ENCODE assay signal across 8 mouse cellular contexts in the genomic region with DNA sequence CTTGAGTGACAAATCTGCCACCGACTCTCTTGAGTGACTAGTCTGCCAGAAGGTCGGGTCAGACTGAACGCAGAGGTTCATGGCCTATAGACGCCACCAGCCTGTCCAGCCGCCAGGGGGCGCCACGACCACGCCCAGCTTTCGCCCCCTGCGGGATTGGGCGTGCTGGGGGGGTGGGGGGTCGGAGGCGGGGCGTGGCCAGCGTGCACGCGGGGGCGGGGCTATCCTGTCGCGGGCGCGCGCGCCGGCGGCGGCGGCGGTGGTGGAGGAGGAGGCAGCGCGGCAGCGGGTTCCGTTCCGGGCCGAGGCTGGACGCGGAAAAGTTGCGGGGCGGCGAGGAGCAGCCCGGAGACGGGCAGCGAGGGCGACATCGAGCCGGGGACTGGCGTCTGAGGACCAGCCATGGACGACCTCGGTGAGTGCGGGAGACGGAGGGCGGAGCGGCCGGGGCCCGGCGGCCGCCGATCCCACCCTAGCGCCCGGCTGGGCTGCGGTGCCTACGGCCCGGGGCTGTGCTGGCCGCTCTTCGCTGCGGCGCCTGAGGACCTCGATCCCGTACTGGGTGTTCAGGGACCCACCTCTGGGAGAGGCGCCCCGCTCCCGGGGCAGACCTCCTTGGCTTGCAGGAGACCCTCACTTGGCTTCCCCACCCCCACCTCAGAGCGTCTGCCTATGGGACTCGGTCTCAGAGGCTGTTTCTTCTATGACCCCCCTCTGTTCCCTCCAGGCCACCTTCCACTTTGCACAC. TPM values are rescaled to one million over a fixed set of nuclear protein-coding genes. Genes with fewer than 3 reads are reported as not detected.
DNase-seq lines count a peak whose midpoint lies in the region; ATAC-seq and TF ChIP-seq lines count a peak whose summit lies in the region.

TSS of gene Pxn (plus strand) at position 223 of the 748 bp plus-strand sequence.

- no peaks in the 10 kb centered on the region for H3K9me3 ChIP-seq in E14TG2a.4 (ENCODE audit: low read length)
- H3K9me3 ChIP-seq in forebrain, embryonic 14.5 days (replicated peaks; ENCODE audit: control insufficient read depth, low read length), result no peaks in the 10 kb centered on the region
- no peaks in the 10 kb centered on the region for H3K9me3 ChIP-seq in liver, embryonic 15.5 days (replicated peaks)
- H3K9me3 ChIP-seq in neural tube, embryonic 11.5 days (ENCODE audit: control insufficient read depth, low read length), result no peaks in the 10 kb centered on the region
- H3K9me3 ChIP-seq in stomach, embryonic 16.5 days (replicated peaks; ENCODE audit: control insufficient read depth, low read length), result no peaks in the 10 kb centered on the region

- peaks cover 16% of the 10 kb centered on the region for H3K27me3 ChIP-seq in E14TG2a.4 (ENCODE audit: insufficient read depth, low read length)
- no peaks in the 10 kb centered on the region for H3K27me3 ChIP-seq in forebrain, embryonic 14.5 days (replicated peaks; ENCODE audit: control insufficient read depth, insufficient read depth, low read length)
- H3K27me3 ChIP-seq in liver, embryonic 15.5 days, result peaks cover 14% of the 10 kb centered on the region
- H3K27me3 ChIP-seq in neural tube, embryonic 11.5 days (ENCODE audit: control insufficient read depth, insufficient read depth, low read length), result no peaks in the 10 kb centered on the region
- H3K27me3 ChIP-seq in stomach, embryonic 16.5 days (ENCODE audit: control insufficient read depth, insufficient read depth, low read length), result no peaks in the 10 kb centered on the region

- H3K4me3 ChIP-seq in E14TG2a.4 (replicated peaks; ENCODE audit: low read length), result peak within 1 kb of the TSS; percentile 90
- H3K4me3 ChIP-seq in forebrain, embryonic 14.5 days (ENCODE audit: low read depth, low read length), result peak within 1 kb of the TSS; percentile 89
- H3K4me3 ChIP-seq in liver, embryonic 15.5 days (replicated peaks), result peak within 1 kb of the TSS; percentile 80
- peak within 1 kb of the TSS; percentile 88 for H3K4me3 ChIP-seq in neural tube, embryonic 11.5 days (ENCODE audit: low read depth, low read length)
- peak within 1 kb of the TSS; percentile 93 for H3K4me3 ChIP-seq in stomach, embryonic 16.5 days (replicated peaks; ENCODE audit: low read length)

- peak; percentile 57 for TF ChIP-seq CTCF in E14TG2a.4 (conservative IDR thresholded peaks at IDR 0.05; ENCODE audit: low read length)

- intact Hi-C loops in heart, postnatal 10 days (cut with DNase I), result loop anchor here (1.0 kb wide), 2 partner anchors 32 to 50 kb away; no protein-coding TSS in a partner anchor

- H3K4me1 ChIP-seq in E14TG2a.4 (replicated peaks; ENCODE audit: low read depth, low read length), result peaks cover 56% of the 10 kb centered on the region
- peaks cover 29% of the 10 kb centered on the region for H3K4me1 ChIP-seq in forebrain, embryonic 14.5 days (ENCODE audit: control insufficient read depth, insufficient read depth, low read length)
- H3K4me1 ChIP-seq in liver, embryonic 15.5 days (replicated peaks), result peaks cover 53% of the 10 kb centered on the region
- peaks cover 19% of the 10 kb centered on the region for H3K4me1 ChIP-seq in neural tube, embryonic 11.5 days (ENCODE audit: control insufficient read depth, insufficient read depth, low read length)
- peaks cover 31% of the 10 kb centered on the region for H3K4me1 ChIP-seq in stomach, embryonic 16.5 days (ENCODE audit: control insufficient read depth, insufficient read depth, low read length)

- H3K27ac ChIP-seq in forebrain, embryonic 14.5 days (ENCODE audit: low read depth, low read length), result peak within 1 kb of the TSS; percentile 44; the same call in 1 of the 2 replicates
- H3K27ac ChIP-seq in liver, embryonic 15.5 days (replicated peaks), result peak within 1 kb of the TSS; percentile 62; the same call in 1 of the 2 replicates
- H3K27ac ChIP-seq in neural tube, embryonic 11.5 days (ENCODE audit: low read depth, low read length), result no peak within 1 kb of the TSS
- H3K27ac ChIP-seq in stomach, embryonic 16.5 days (ENCODE audit: low read length), result peak within 1 kb of the TSS; percentile 77

- peak within 1 kb of the TSS; percentile 82 for H3K4me2 ChIP-seq in forebrain, embryonic 14.5 days (ENCODE audit: low read length)
- H3K4me2 ChIP-seq in liver, embryonic 15.5 days, result peak within 1 kb of the TSS; percentile 99
- H3K4me2 ChIP-seq in neural tube, embryonic 11.5 days (ENCODE audit: low read depth), result peak within 1 kb of the TSS; percentile 86
- H3K4me2 ChIP-seq in stomach, embryonic 16.5 days (ENCODE audit: low read depth, low read length), result peak within 1 kb of the TSS; percentile 96

- ATAC-seq in cerebellum, adult (ENCODE audit: insufficient number of reproducible peaks, low FRiP score, low TSS enrichment), result peak; percentile 43; the same call in 1 of the 2 replicates
- ATAC-seq in forebrain, embryonic 14.5 days, result peak; percentile 90
- ATAC-seq in liver, embryonic 15.5 days (ENCODE audit: insufficient read depth), result peak; percentile 84
- peak; percentile 81 for ATAC-seq in neural tube, embryonic 11.5 days (ENCODE audit: insufficient read depth, low FRiP score, low TSS enrichment)
- peak; percentile 86 for ATAC-seq in stomach, embryonic 16.5 days (ENCODE audit: insufficient read depth, low FRiP score)

- under 1% methylated on average over 72 of the region's 74 CpGs for WGBS in forebrain, embryonic 14.5 days
- WGBS in liver, embryonic 15.5 days (ENCODE audit: insufficient replicate concordance), result under 1% methylated on average over 58 of the region's 74 CpGs
- under 1% methylated on average over 47 of the region's 74 CpGs for WGBS in neural tube, embryonic 11.5 days
- WGBS in stomach, embryonic 16.5 days, result under 1% methylated on average over 61 of the region's 74 CpGs

- peak within 1 kb of the TSS; percentile 91 for H3K9ac ChIP-seq in forebrain, embryonic 14.5 days (ENCODE audit: low read length)
- H3K9ac ChIP-seq in liver, embryonic 15.5 days, result peak within 1 kb of the TSS; percentile 85
- peak within 1 kb of the TSS; percentile 82 for H3K9ac ChIP-seq in neural tube, embryonic 11.5 days (ENCODE audit: low read length)
- peak within 1 kb of the TSS; percentile 95 for H3K9ac ChIP-seq in stomach, embryonic 16.5 days (ENCODE audit: low read length)

- DNase-seq in forebrain, embryonic 14.5 days (ENCODE audit: low spot score), result peak; percentile 88
- peak; percentile 93 to 96 for DNase-seq in heart, postnatal 10 days
- DNase-seq in kidney, postnatal 4 days, result peak; percentile 96
- DNase-seq in neural tube, embryonic 11.5 days (ENCODE audit: low spot score), result peak; percentile 94

- H3K36me3 ChIP-seq in E14TG2a.4 (ENCODE audit: insufficient read depth, low read length), result peaks cover 4% of the 10 kb centered on the region; the same call in 1 of the 2 replicates
- no peaks in the 10 kb centered on the region for H3K36me3 ChIP-seq in forebrain, embryonic 14.5 days (ENCODE audit: control insufficient read depth, insufficient read depth, low read length)
- no peaks in the 10 kb centered on the region for H3K36me3 ChIP-seq in liver, embryonic 15.5 days (replicated peaks)
- no peaks in the 10 kb centered on the region for H3K36me3 ChIP-seq in neural tube, embryonic 11.5 days (ENCODE audit: control insufficient read depth, insufficient read depth, low read length)
- no peaks in the 10 kb centered on the region for H3K36me3 ChIP-seq in stomach, embryonic 16.5 days (ENCODE audit: control insufficient read depth, insufficient read depth, low read length)

RNA-seq across cellular contexts. Expression of gene Pxn, which starts in this region (rescaled TPM):
- polyA plus RNA-seq in forebrain, embryonic 14.5 days (2014; fragmentation: Nextera tagmentation; extraction: Ambion mirVana), result 7.5 and 9.8 TPM in 2 replicates
- total RNA-seq in heart, postnatal 10 days (2021), result 10 to 100 TPM; 58.9 to 64.7 TPM
- 15.2 and 16.8 TPM in 2 replicates for polyA plus RNA-seq in liver, embryonic 15.5 days (2015; fragmentation: Nextera tagmentation; extraction: Ambion mirVana)
- polyA plus RNA-seq in neural tube, embryonic 11.5 days (2014; fragmentation: Nextera tagmentation; extraction: Ambion mirVana), result 13.3 and 13.7 TPM in 2 replicates
- 41.9 and 44.5 TPM in 2 replicates for polyA plus RNA-seq in stomach, embryonic 16.5 days (2015; fragmentation: Nextera tagmentation; extraction: Ambion mirVana)
